In the genomic region with DNA sequence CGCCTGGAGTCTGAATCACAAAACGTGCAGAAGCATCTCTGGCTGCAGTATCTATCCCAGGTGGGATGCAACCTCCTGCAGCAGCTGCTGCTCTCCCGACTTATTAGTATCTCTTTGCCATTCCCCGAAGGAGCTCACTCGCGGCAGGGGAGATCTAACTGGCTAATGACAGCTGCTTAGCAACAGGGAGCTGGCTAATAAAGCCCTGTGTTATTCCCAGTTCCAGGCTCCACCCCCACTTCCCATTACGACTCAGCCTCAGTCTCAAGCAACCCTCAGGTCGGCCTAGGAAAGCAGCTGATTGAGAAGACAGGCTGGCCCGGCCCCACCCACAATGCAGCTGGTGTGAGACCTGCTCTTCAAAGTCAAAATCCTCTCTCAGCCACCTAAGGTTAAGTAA, we compare ENCODE assay signal across 9 mouse cellular contexts. TPM values are rescaled to one million over a fixed set of nuclear protein-coding genes. Genes with fewer than 3 reads are reported as not detected.
DNase-seq lines count a peak whose midpoint lies in the region; ATAC-seq and TF ChIP-seq lines count a peak whose summit lies in the region.
"Had no signal": no experiment of that assay in that cellular context is flagged by ENCODE, and none has a peak within 500 bp of the region (broad histone marks: within the 10 kb centered on the region; RNA-seq: fewer than 3 reads in every experiment).

No protein-coding gene starts in this region.

- H3K9me3 ChIP-seq in forebrain, embryonic 12.5 days: no peaks in the 10 kb centered on the region
- H3K9me3 ChIP-seq in heart, embryonic 15.5 days (replicated peaks): no peaks in the 10 kb centered on the region
- no peaks in the 10 kb centered on the region for H3K9me3 ChIP-seq in kidney, postnatal 0 days (replicated peaks; ENCODE audit: low read length)
- H3K9me3 ChIP-seq in limb, embryonic 15.5 days: no peaks in the 10 kb centered on the region
- H3K9me3 ChIP-seq: liver, embryonic 15.5 days had no signal

- H3K9ac ChIP-seq in forebrain, embryonic 12.5 days: peak overlapping the region; percentile 1; the same call in 1 of the 2 replicates
- H3K9ac ChIP-seq in heart, embryonic 15.5 days: no peak overlapping the region
- H3K9ac ChIP-seq in kidney, postnatal 0 days (ENCODE audit: low read depth, low read length): no peak overlapping the region
- H3K9ac ChIP-seq in limb, embryonic 15.5 days: no peak overlapping the region
- H3K9ac ChIP-seq: liver, embryonic 15.5 days had no signal

- no peaks in the 10 kb centered on the region for H3K27me3 ChIP-seq in forebrain, embryonic 12.5 days
- no peaks in the 10 kb centered on the region for H3K27me3 ChIP-seq in heart, embryonic 15.5 days
- no peaks in the 10 kb centered on the region for H3K27me3 ChIP-seq in kidney, postnatal 0 days (ENCODE audit: insufficient read depth, low read length)
- no peaks in the 10 kb centered on the region for H3K27me3 ChIP-seq in limb, embryonic 15.5 days
- H3K27me3 ChIP-seq: liver, embryonic 15.5 days had no signal

- peak overlapping the region; percentile 83 for H3K27ac ChIP-seq in forebrain, embryonic 12.5 days
- no peak overlapping the region for H3K27ac ChIP-seq in heart, embryonic 15.5 days
- H3K27ac ChIP-seq in kidney, postnatal 0 days: no peak overlapping the region
- no peak overlapping the region for H3K27ac ChIP-seq in limb, embryonic 15.5 days
- peak overlapping the region; percentile 10; the same call in 1 of the 2 replicates for H3K27ac ChIP-seq in olfactory bulb, adult 2 months (ENCODE audit: insufficient read depth, low read depth, low read length)
- H3K27ac ChIP-seq: liver, embryonic 15.5 days had no signal

- ATAC-seq in forebrain, embryonic 12.5 days (ENCODE audit: low FRiP score): peak; percentile 93
- peak; percentile 35; the same call in 1 of the 2 replicates for ATAC-seq in heart, embryonic 15.5 days (replicated peaks; ENCODE audit: insufficient number of reproducible peaks, insufficient read depth, low FRiP score, low read depth)
- peak; percentile 69 for ATAC-seq in kidney, postnatal 0 days (replicated peaks; ENCODE audit: low FRiP score, low read depth)
- ATAC-seq in limb, embryonic 15.5 days (ENCODE audit: insufficient number of reproducible peaks, low FRiP score, low TSS enrichment, low read depth): peak; percentile 57; the same call in 1 of the 2 replicates

- under 1% methylated on average over 9 of the region's 9 CpGs for WGBS in forebrain, embryonic 12.5 days
- WGBS in heart, embryonic 15.5 days: 9% methylated on average over 9 of the region's 9 CpGs
- 6% methylated on average over 9 of the region's 9 CpGs for WGBS in kidney, postnatal 0 days
- 3% methylated on average over 9 of the region's 9 CpGs for WGBS in limb, embryonic 15.5 days
- WGBS in olfactory bulb, adult 2 months: 5% methylated on average over 9 of the region's 9 CpGs

- peak; percentile 62 for DNase-seq in 3T3-L1 (ENCODE audit: low read depth, low spot score)
- peak; percentile 93 for DNase-seq in brain, adult 2 months (ENCODE audit: low read depth, low spot score)
- peak; percentile 72 for DNase-seq in kidney, postnatal 0 days (ENCODE audit: low spot score)
- no peak for DNase-seq in spleen, adult 12 weeks (ENCODE audit: low spot score)

- TF ChIP-seq POLR2A in olfactory bulb, adult 2 months (IDR thresholded peaks at IDR 0.05; ENCODE audit: insufficient read depth, low read depth, low read length): no peak

- H3K4me3 ChIP-seq in forebrain, embryonic 12.5 days (replicated peaks): no peak overlapping the region; the same call in 1 of the 2 replicates
- H3K4me3 ChIP-seq in heart, embryonic 15.5 days: no peak overlapping the region
- no peak overlapping the region for H3K4me3 ChIP-seq in kidney, postnatal 0 days (replicated peaks; ENCODE audit: low read depth, low read length)
- no peak overlapping the region for H3K4me3 ChIP-seq in limb, embryonic 15.5 days
- no peak overlapping the region for H3K4me3 ChIP-seq in olfactory bulb, adult 2 months (ENCODE audit: insufficient read depth, low read depth, low read length)
- H3K4me3 ChIP-seq: liver, embryonic 15.5 days had no signal

- no peak for TF ChIP-seq CTCF in kidney, postnatal 0 days (IDR thresholded peaks at IDR 0.05; ENCODE audit: low read depth)
- TF ChIP-seq CTCF in olfactory bulb, adult 2 months (IDR thresholded peaks at IDR 0.05; ENCODE audit: insufficient read depth, low read depth, low read length): no peak

- peaks cover 23% of the 10 kb centered on the region for H3K4me1 ChIP-seq in forebrain, embryonic 12.5 days
- H3K4me1 ChIP-seq in heart, embryonic 15.5 days (replicated peaks): peaks cover 11% of the 10 kb centered on the region
- peaks cover 5% of the 10 kb centered on the region; the same call in 1 of the 2 replicates for H3K4me1 ChIP-seq in kidney, postnatal 0 days (replicated peaks; ENCODE audit: insufficient read depth, low read length)
- peaks cover 22% of the 10 kb centered on the region for H3K4me1 ChIP-seq in limb, embryonic 15.5 days
- H3K4me1 ChIP-seq in olfactory bulb, adult 2 months (ENCODE audit: control insufficient read depth, insufficient read depth, low read length): peaks cover 17% of the 10 kb centered on the region

- peak overlapping the region; percentile 45 for H3K4me2 ChIP-seq in forebrain, embryonic 12.5 days
- peak overlapping the region; percentile 32; the same call in 1 of the 2 replicates for H3K4me2 ChIP-seq in heart, embryonic 15.5 days
- peak overlapping the region; percentile 23; the same call in 1 of the 2 replicates for H3K4me2 ChIP-seq in kidney, postnatal 0 days (ENCODE audit: low read length)
- no peak overlapping the region for H3K4me2 ChIP-seq in limb, embryonic 15.5 days
- H3K4me2 ChIP-seq: liver, embryonic 15.5 days had no signal

- H3K36me3 ChIP-seq in forebrain, embryonic 12.5 days (replicated peaks): 0 out of 2 replicates have a peak, but pooled peaks cover 2% of the 10 kb centered on the region
- no peaks in the 10 kb centered on the region for H3K36me3 ChIP-seq in heart, embryonic 15.5 days
- H3K36me3 ChIP-seq in kidney, postnatal 0 days (ENCODE audit: insufficient read depth, low read length): no peaks in the 10 kb centered on the region
- no peaks in the 10 kb centered on the region for H3K36me3 ChIP-seq in limb, embryonic 15.5 days
- H3K36me3 ChIP-seq: liver, embryonic 15.5 days had no signal

RNA-seq across cellular contexts. Expression of a gene that starts 20.1 kb away (rescaled TPM):
- 12.2 and 13.7 TPM in 2 replicates for polyA plus RNA-seq in forebrain, embryonic 12.5 days (2016; fragmentation: Nextera tagmentation; extraction: Ambion mirVana)
- polyA plus RNA-seq in heart, embryonic 15.5 days (2015; fragmentation: Nextera tagmentation; extraction: Ambion mirVana): 3.5 and 5.5 TPM in 2 replicates
- 4.9 TPM in 2 replicates for polyA plus RNA-seq in kidney, postnatal 0 days (2015; fragmentation: Nextera tagmentation; extraction: Ambion mirVana)
- polyA plus RNA-seq in limb, embryonic 15.5 days (2015; fragmentation: Nextera tagmentation; extraction: Ambion mirVana): 5.8 and 6.6 TPM in 2 replicates
- not detected in 2 replicates for polyA plus RNA-seq in olfactory bulb, adult 2 months (2012; ENCODE audit: insufficient read depth, insufficient read length, low replicate concordance, missing spikeins)

RNA-seq across cellular contexts. Expression of a gene that starts 21.1 kb away (rescaled TPM):
- polyA plus RNA-seq in forebrain, embryonic 12.5 days (2016; fragmentation: Nextera tagmentation; extraction: Ambion mirVana): 43.0 and 43.1 TPM in 2 replicates
- 19.2 and 25.9 TPM in 2 replicates for polyA plus RNA-seq in heart, embryonic 15.5 days (2015; fragmentation: Nextera tagmentation; extraction: Ambion mirVana)
- polyA plus RNA-seq in kidney, postnatal 0 days (2015; fragmentation: Nextera tagmentation; extraction: Ambion mirVana): 31.6 and 32.7 TPM in 2 replicates
- polyA plus RNA-seq in limb, embryonic 15.5 days (2015; fragmentation: Nextera tagmentation; extraction: Ambion mirVana): 45.4 and 46.6 TPM in 2 replicates
- not detected in 2 replicates for polyA plus RNA-seq in olfactory bulb, adult 2 months (2012; ENCODE audit: insufficient read depth, insufficient read length, low replicate concordance, missing spikeins)

RNA-seq across cellular contexts. Expression of a gene that starts 46.1 kb away (rescaled TPM):
- 7.2 and 8.1 TPM in 2 replicates for polyA plus RNA-seq in forebrain, embryonic 12.5 days (2016; fragmentation: Nextera tagmentation; extraction: Ambion mirVana)
- 3.0 and 3.7 TPM in 2 replicates for polyA plus RNA-seq in heart, embryonic 15.5 days (2015; fragmentation: Nextera tagmentation; extraction: Ambion mirVana)
- 5.5 and 5.7 TPM in 2 replicates for polyA plus RNA-seq in kidney, postnatal 0 days (2015; fragmentation: Nextera tagmentation; extraction: Ambion mirVana)
- polyA plus RNA-seq in limb, embryonic 15.5 days (2015; fragmentation: Nextera tagmentation; extraction: Ambion mirVana): 5.1 and 5.4 TPM in 2 replicates
- not detected in 2 replicates for polyA plus RNA-seq in olfactory bulb, adult 2 months (2012; ENCODE audit: insufficient read depth, insufficient read length, low replicate concordance, missing spikeins)

RNA-seq across cellular contexts. Expression of a gene that starts 48.8 kb away (rescaled TPM):
- 22.0 and 23.9 TPM in 2 replicates for polyA plus RNA-seq in forebrain, embryonic 12.5 days (2016; fragmentation: Nextera tagmentation; extraction: Ambion mirVana)
- polyA plus RNA-seq in heart, embryonic 15.5 days (2015; fragmentation: Nextera tagmentation; extraction: Ambion mirVana): 10.0 and 11.4 TPM in 2 replicates
- 11.9 and 12.5 TPM in 2 replicates for polyA plus RNA-seq in kidney, postnatal 0 days (2015; fragmentation: Nextera tagmentation; extraction: Ambion mirVana)
- polyA plus RNA-seq in limb, embryonic 15.5 days (2015; fragmentation: Nextera tagmentation; extraction: Ambion mirVana): 14.6 and 17.6 TPM in 2 replicates
- polyA plus RNA-seq in olfactory bulb, adult 2 months (2012; ENCODE audit: insufficient read depth, insufficient read length, low replicate concordance, missing spikeins): 86.4 TPM in 1 of 2 replicates, not detected in the other

RNA-seq across cellular contexts. Expression of a gene that starts 48.9 kb away (rescaled TPM):
- polyA plus RNA-seq in forebrain, embryonic 12.5 days (2016; fragmentation: Nextera tagmentation; extraction: Ambion mirVana): 27.5 and 30.8 TPM in 2 replicates
- 18.7 and 22.6 TPM in 2 replicates for polyA plus RNA-seq in heart, embryonic 15.5 days (2015; fragmentation: Nextera tagmentation; extraction: Ambion mirVana)
- polyA plus RNA-seq in kidney, postnatal 0 days (2015; fragmentation: Nextera tagmentation; extraction: Ambion mirVana): 23.3 and 24.4 TPM in 2 replicates
- 29.1 and 29.4 TPM in 2 replicates for polyA plus RNA-seq in limb, embryonic 15.5 days (2015; fragmentation: Nextera tagmentation; extraction: Ambion mirVana)
- not detected in 2 replicates for polyA plus RNA-seq in olfactory bulb, adult 2 months (2012; ENCODE audit: insufficient read depth, insufficient read length, low replicate concordance, missing spikeins)

Comparison
In these comparisons a context has a peak if more than half of its experiments do, and no peak if none do; other contexts are left out.
1. ATAC-seq: peak in every context shown above with its lines; median percentile 93 in forebrain, embryonic 12.5 days; 69 in kidney, postnatal 0 days; 57 in limb, embryonic 15.5 days; 35 in heart, embryonic 15.5 days.
2. H3K27ac ChIP-seq: peak in forebrain, embryonic 12.5 days (single experiment) and olfactory bulb, adult 2 months (single experiment); none in heart, embryonic 15.5 days (single experiment), kidney, postnatal 0 days (single experiment) and limb, embryonic 15.5 days (single experiment).